Mouse (Mus musculus) hindbrain, embryonic 10.5 days (tissue): Measurements from ENCODE around the gene Crabp2. TPM values are rescaled to one million over a fixed set of nuclear protein-coding genes. Genes with fewer than 3 reads are reported as not detected.

Source experiments
- DNase-seq: peaks from one replicate; pipeline ENCODE4 v3.0.0-alpha.2; 2017; ENCODE audit warnings: low spot score
- H3K27ac ChIP-seq: fragments of 300-500 bp; sonication (generic); 2 replicates; pipeline ENCODE4 v1.5.1; 2016; ENCODE audit warnings: mild to moderate bottlenecking, moderate library complexity
- H3K27me3 ChIP-seq: fragments of 300-500 bp; sonication (generic); 2 replicates; pipeline ENCODE4 v1.6.1; 2016; ENCODE audit warnings: mild to moderate bottlenecking; ENCODE audit not compliant: poor library complexity, insufficient read depth, severe bottlenecking
- H3K36me3 ChIP-seq: fragments of 300-500 bp; sonication (generic); 2 replicates; pipeline ENCODE4 v1.6.1; 2016; ENCODE audit warnings: mild to moderate bottlenecking, moderate library complexity
- H3K4me1 ChIP-seq: fragments of 300-500 bp; sonication (generic); replicated peaks from 2 replicates; pipeline ENCODE4 v1.6.1; 2016; ENCODE audit warnings: mild to moderate bottlenecking
- H3K4me3 ChIP-seq: fragments of 300-500 bp; sonication (generic); 2 replicates; pipeline ENCODE4 v1.5.1; 2016; ENCODE audit warnings: mild to moderate bottlenecking, moderate library complexity
- H3K9me3 ChIP-seq: fragments of 300-500 bp; sonication (generic); 2 replicates; pipeline ENCODE4 v1.6.1; 2016; ENCODE audit warnings: mild to moderate bottlenecking, moderate library complexity
- WGBS: fragments of 180-500 bp; shearing (Covaris S2); methylation state at CpG from one replicate; pipeline ENCODE4 v1.1.7; 2016; 5-methylcytosine and 5-hydroxymethylcytosine counted together
- polyA plus RNA-seq: library from polyadenylated mRNA; unstranded; fragments of >200 nt; fragmentation: Nextera tagmentation; extraction: Ambion mirVana; gene quantifications from 2 replicates; pipeline ENCODE4 v1.2.1, GENCODE M21; 2016

The Crabp2 gene
- polyA plus RNA-seq, 1 experiment from 2014 or later = 1,072 TPM

GRCm38 (mm10) chr3:87972203-87972664 lies 23.8 kb downstream of the Crabp2 start:
- peak; percentile 72 for DNase-seq
- peak overlapping the region; percentile 87 for H3K4me3 ChIP-seq
- H3K27me3 ChIP-seq = peaks cover 5% of the 10 kb centered on the region; the same call in 1 of the 2 replicates
- peaks cover 41% of the 10 kb centered on the region for H3K36me3 ChIP-seq
- 5% methylated on average over 8 of the region's 8 CpGs for WGBS
- peak overlapping the region; percentile 95 for H3K27ac ChIP-seq
- H3K4me1 ChIP-seq = peaks cover 66% of the 10 kb centered on the region
- H3K9me3 ChIP-seq = no peaks in the 10 kb centered on the region

GRCm38 (mm10) chr3:87972776-87973175 lies 24.3 kb downstream of the Crabp2 start:
- no peaks in the 10 kb centered on the region for H3K9me3 ChIP-seq
- H3K4me3 ChIP-seq = peak overlapping the region; percentile 87
- peaks cover 5% of the 10 kb centered on the region; the same call in 1 of the 2 replicates for H3K27me3 ChIP-seq
- DNase-seq = peak; percentile 46
- peaks cover 71% of the 10 kb centered on the region for H3K4me1 ChIP-seq
- 16% methylated on average over 5 of the region's 5 CpGs for WGBS
- peaks cover 46% of the 10 kb centered on the region for H3K36me3 ChIP-seq
- peak overlapping the region; percentile 95 for H3K27ac ChIP-seq

DNA sequence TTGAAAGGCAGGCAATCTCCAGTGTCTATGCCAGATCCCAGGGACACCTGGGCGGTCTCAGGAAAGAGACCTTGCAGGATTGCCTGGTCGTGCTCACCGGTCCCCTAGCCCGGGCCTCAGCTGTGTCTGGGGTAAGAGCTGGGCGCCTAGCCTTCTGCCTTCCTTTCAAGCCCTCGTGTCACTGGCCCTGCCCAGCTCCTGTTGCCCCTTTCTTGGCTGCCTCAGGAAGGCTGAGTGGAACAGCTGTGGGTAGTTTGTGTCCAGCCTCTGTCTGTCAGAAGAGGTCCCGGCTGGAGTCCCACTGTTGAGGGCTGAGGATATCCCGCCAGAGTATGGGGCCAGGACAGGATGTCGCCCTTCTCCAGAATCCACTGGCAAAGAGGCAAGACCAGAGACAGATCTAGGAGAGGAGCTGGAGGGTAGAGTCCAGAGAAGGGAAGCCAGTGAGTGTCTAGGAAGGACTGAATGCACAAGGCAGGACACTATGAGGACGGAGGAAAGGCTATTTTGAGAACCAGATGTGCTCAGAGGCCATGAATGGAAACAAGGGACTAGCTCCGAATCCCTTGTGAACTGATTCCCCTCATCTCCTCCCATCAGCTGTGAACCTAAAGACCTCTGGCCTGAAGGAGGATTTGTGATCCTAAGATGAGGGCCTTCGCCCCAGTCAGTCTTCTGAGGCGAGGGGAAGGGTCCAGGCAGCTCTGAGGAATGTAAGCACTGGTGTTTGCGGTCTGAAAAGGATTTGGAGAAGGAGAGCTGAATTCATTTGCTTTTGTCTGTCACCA lies 25.3 kb downstream of the Crabp2 start:
- 0 out of 2 replicates have a peak, but pooled peaks cover 3% of the 10 kb centered on the region for H3K27me3 ChIP-seq
- no peaks in the 10 kb centered on the region for H3K9me3 ChIP-seq
- peaks cover 81% of the 10 kb centered on the region for H3K4me1 ChIP-seq
- 14% methylated on average over 14 of the region's 14 CpGs for WGBS
- H3K4me3 ChIP-seq = peak overlapping the region; percentile 87
- no peak for DNase-seq
- H3K27ac ChIP-seq = peak overlapping the region; percentile 95
- peaks cover 56% of the 10 kb centered on the region for H3K36me3 ChIP-seq

DNA sequence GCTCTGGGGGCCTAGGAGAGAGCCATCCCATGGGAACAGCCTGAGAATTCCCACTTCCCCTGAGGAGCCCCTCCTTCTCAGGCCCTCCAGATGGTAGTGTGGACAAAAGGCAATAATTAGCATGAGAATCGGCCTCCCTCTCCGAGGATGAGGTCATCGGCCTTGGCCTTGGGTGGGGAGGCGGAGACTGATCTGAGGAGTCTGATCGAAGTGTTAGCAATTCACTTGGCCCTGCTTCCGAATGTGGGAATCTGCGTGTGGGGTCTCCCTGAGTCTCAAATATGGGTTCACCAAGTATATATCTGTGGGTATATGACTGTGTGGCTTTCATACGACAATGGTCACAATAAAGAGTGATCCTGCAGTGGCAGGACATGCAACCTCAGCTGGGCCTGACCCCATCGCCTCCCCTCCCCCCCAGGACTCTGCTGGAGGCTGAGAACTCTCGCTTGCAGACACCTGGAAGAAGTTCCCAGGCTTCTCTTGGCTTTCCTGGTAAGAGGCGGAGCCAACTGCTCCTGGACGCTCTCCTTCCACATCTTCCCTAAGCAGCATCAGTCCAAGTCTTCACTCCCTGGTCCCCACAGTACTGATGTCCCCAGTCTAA lies 26.0 kb downstream of the Crabp2 start:
- 7% methylated on average over 12 of the region's 12 CpGs for WGBS
- peak; percentile 90 for DNase-seq
- H3K4me1 ChIP-seq = peaks cover 88% of the 10 kb centered on the region
- H3K27me3 ChIP-seq = 0 out of 2 replicates have a peak, but pooled peaks cover 3% of the 10 kb centered on the region
- H3K36me3 ChIP-seq = peaks cover 63% of the 10 kb centered on the region
- peak overlapping the region; percentile 95 for H3K27ac ChIP-seq
- no peaks in the 10 kb centered on the region for H3K9me3 ChIP-seq
- H3K4me3 ChIP-seq = peak overlapping the region; percentile 87

GRCm38 (mm10) chr3:87979493-87979892 lies 31.0 kb downstream of the Crabp2 start:
- peaks cover 89% of the 10 kb centered on the region for H3K4me1 ChIP-seq
- no peak overlapping the region for H3K4me3 ChIP-seq

GRCm38 (mm10) chr3:87980085-87980484 lies 31.6 kb downstream of the Crabp2 start:
- H3K4me1 ChIP-seq = peaks cover 89% of the 10 kb centered on the region

More at GRCm38 (mm10) chr3:87979493-87979892, 31.0 kb downstream of the Crabp2 start:
- Histone ChIP-seq H3K27ac (peak overlapping the region; percentile 94), H3K27me3 (0 out of 2 replicates have a peak, but pooled peaks cover 3% of the 10 kb centered on the region), H3K36me3 (peaks cover 69% of the 10 kb centered on the region), H3K9me3 (no peaks in the 10 kb centered on the region)
- 86% methylated on average over 5 of the region's 5 CpGs for WGBS
- DNase-seq = no peak

GRCm38 (mm10) chr3:87980728-87981127 lies 32.3 kb downstream of the Crabp2 start:
- WGBS = 60% methylated on average over 5 of the region's 5 CpGs
- DNase-seq = peak; percentile 41
- Histone ChIP-seq H3K4me1 (peaks cover 89% of the 10 kb centered on the region), H3K9me3 (no peaks in the 10 kb centered on the region), H3K27me3 (0 out of 2 replicates have a peak, but pooled peaks cover 3% of the 10 kb centered on the region), H3K36me3 (peaks cover 57% of the 10 kb centered on the region), H3K4me3 (peak overlapping the region; percentile 10; the same call in 1 of the 2 replicates), H3K27ac (peak overlapping the region; percentile 94)

More at GRCm38 (mm10) chr3:87980085-87980484, 31.6 kb downstream of the Crabp2 start:
- H3K27me3 ChIP-seq = 0 out of 2 replicates have a peak, but pooled peaks cover 3% of the 10 kb centered on the region
- WGBS = 70% methylated on average over 3 of the region's 3 CpGs
- peak overlapping the region; percentile 10; the same call in 1 of the 2 replicates for H3K4me3 ChIP-seq
- no peak for DNase-seq
- no peaks in the 10 kb centered on the region for H3K9me3 ChIP-seq
- H3K27ac ChIP-seq = peak overlapping the region; percentile 94
- peaks cover 64% of the 10 kb centered on the region for H3K36me3 ChIP-seq

DNA sequence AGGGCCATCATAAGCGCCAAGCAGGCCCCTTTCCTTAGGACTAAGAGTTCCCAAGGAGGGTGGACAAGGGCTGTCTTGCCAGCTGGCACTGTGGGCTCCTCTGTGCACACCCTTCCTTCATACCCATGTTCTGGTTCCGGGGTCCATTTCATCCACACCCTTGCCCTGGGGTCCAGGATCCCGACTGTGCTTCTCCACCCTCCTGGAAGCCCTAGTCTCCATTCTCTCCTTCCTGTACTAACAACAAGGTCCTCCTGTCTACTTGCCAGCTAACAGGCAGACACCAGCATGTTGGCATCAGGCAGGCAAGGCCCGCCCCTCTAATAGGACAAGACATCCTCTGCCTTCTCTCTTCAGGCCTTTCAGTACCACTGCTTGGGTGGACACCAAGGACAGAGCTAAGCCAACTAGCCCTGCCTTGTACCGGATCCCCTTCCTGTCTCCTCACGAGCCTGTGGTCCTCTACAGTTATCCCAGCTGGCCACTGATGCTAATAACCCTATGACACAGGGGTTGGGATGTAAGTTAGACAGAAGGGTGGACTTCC lies 32.8 kb downstream of the Crabp2 start:
- Histone ChIP-seq H3K9me3 (no peaks in the 10 kb centered on the region), H3K4me3 (peak overlapping the region; percentile 10; the same call in 1 of the 2 replicates), H3K27me3 (0 out of 2 replicates have a peak, but pooled peaks cover 3% of the 10 kb centered on the region), H3K27ac (peak overlapping the region; percentile 94), H3K4me1 (peaks cover 92% of the 10 kb centered on the region), H3K36me3 (peaks cover 52% of the 10 kb centered on the region)
- 79% methylated on average over 6 of the region's 6 CpGs for WGBS
- DNase-seq = no peak

- Histone ChIP-seq H3K36me3 (peaks cover 43% of the 10 kb centered on the region), H3K4me3 (peak overlapping the region; percentile 38), H3K27me3 (0 out of 2 replicates have a peak, but pooled peaks cover 3% of the 10 kb centered on the region), H3K9me3 (no peaks in the 10 kb centered on the region), H3K27ac (peak overlapping the region; percentile 94), H3K4me1 (peaks cover 99% of the 10 kb centered on the region)
- DNase-seq = peak; percentile 48
- WGBS = 31% methylated on average over 12 of the region's 12 CpGs
These were observed 33.7 kb downstream of the Crabp2 start for GRCm38 (mm10) chr3:87981894-87982835.

GRCm38 (mm10) chr3:87982836-87983601 lies 34.6 kb downstream of the Crabp2 start:
- no peaks in the 10 kb centered on the region for H3K9me3 ChIP-seq
- peak; percentile 77 for DNase-seq
- 1% methylated on average over 13 of the region's 13 CpGs for WGBS
- H3K27me3 ChIP-seq = 0 out of 2 replicates have a peak, but pooled peaks cover under 1% of the 10 kb centered on the region
- peak overlapping the region; percentile 38 for H3K4me3 ChIP-seq
- H3K27ac ChIP-seq = peak overlapping the region; percentile 94
- peaks cover 100% of the 10 kb centered on the region for H3K4me1 ChIP-seq
- peaks cover 34% of the 10 kb centered on the region for H3K36me3 ChIP-seq

GRCm38 (mm10) chr3:87983627-87984026 lies 35.2 kb downstream of the Crabp2 start:
- H3K4me3 ChIP-seq = peak overlapping the region; percentile 38
- H3K9me3 ChIP-seq = no peaks in the 10 kb centered on the region
- peaks cover 100% of the 10 kb centered on the region for H3K4me1 ChIP-seq
- peaks cover 28% of the 10 kb centered on the region for H3K36me3 ChIP-seq
- H3K27me3 ChIP-seq = peaks cover 6% of the 10 kb centered on the region
- H3K27ac ChIP-seq = peak overlapping the region; percentile 94
- 48% methylated on average over 6 of the region's 6 CpGs for WGBS
- DNase-seq = no peak
